Mouse (Mus musculus): ENCODE measurements around the gene Snrnp25. TPM values are rescaled to one million over a fixed set of nuclear protein-coding genes. Genes with fewer than 3 reads are reported as not detected.
A peak's percentile ranks its signal among the peaks of the same experiment; 100 is the strongest.

Snrnp25 gene
- 45.6 and 48.1 TPM in 2 replicates for polyA plus RNA-seq (2015; fragmentation: Nextera tagmentation; extraction: Ambion mirVana)

GRCm38 (mm10) chr11:32205058-32205873 is at the start of gene Snrnp25:
Snrnp25 (plus strand) TSS chr11:32205415.
- Histone ChIP-seq H3K27me3 (no peaks in the 10 kb centered on the region), H3K27ac (peak within 1 kb of the TSS; percentile 17; the same call in 1 of the 2 replicates), H3K4me2 (peak within 1 kb of the TSS; percentile 70), H3K9me3 (no peaks in the 10 kb centered on the region), H3K36me3 (peaks cover 33% of the 10 kb centered on the region), H3K4me3 (peak within 1 kb of the TSS; percentile 59), H3K9ac (peak within 1 kb of the TSS; percentile 63), H3K4me1 (peaks cover 13% of the 10 kb centered on the region)
- under 1% methylated on average over 52 of the region's 52 CpGs for WGBS
- peak; percentile 100 for ATAC-seq (ENCODE audit: insufficient number of reproducible peaks, low FRiP score, low TSS enrichment, low read depth)

- no peak for ATAC-seq (ENCODE audit: insufficient number of reproducible peaks, low FRiP score, low TSS enrichment, low read depth)
- H3K27me3 ChIP-seq, result peaks cover 13% of the 10 kb centered on the region; the same call in 1 of the 2 replicates
- H3K4me2 ChIP-seq, result no peak overlapping the region
- no peak overlapping the region for H3K4me3 ChIP-seq
- no peaks in the 10 kb centered on the region for H3K9me3 ChIP-seq
- WGBS, result 70% methylated on average over 7 of the region's 7 CpGs
- no peak overlapping the region; the same call in 1 of the 2 replicates for H3K27ac ChIP-seq
- H3K4me1 ChIP-seq, result peaks cover 14% of the 10 kb centered on the region
- H3K36me3 ChIP-seq, result no peaks in the 10 kb centered on the region
- H3K9ac ChIP-seq, result no peak overlapping the region
Observed at GRCm38 (mm10) chr11:32156854-32157630, 48.2 kb upstream of the Snrnp25 start.

- no peak overlapping the region for H3K4me2 ChIP-seq
- no peaks in the 10 kb centered on the region for H3K36me3 ChIP-seq
- no peaks in the 10 kb centered on the region for H3K9me3 ChIP-seq
- peaks cover 17% of the 10 kb centered on the region for H3K4me1 ChIP-seq
- H3K27ac ChIP-seq, result no peak overlapping the region
- 50% methylated on average over 18 of the region's 18 CpGs for WGBS
- no peak overlapping the region for H3K4me3 ChIP-seq
- no peak for ATAC-seq (ENCODE audit: insufficient number of reproducible peaks, low FRiP score, low TSS enrichment, low read depth)
- peaks cover 13% of the 10 kb centered on the region; the same call in 1 of the 2 replicates for H3K27me3 ChIP-seq
- H3K9ac ChIP-seq, result no peak overlapping the region
Observed at GRCm38 (mm10) chr11:32157791-32158594, 47.2 kb upstream of the Snrnp25 start.

- Histone ChIP-seq H3K4me2 (no peak overlapping the region), H3K27ac (no peak overlapping the region), H3K4me3 (no peak overlapping the region), H3K27me3 (peaks cover 13% of the 10 kb centered on the region; the same call in 1 of the 2 replicates), H3K36me3 (no peaks in the 10 kb centered on the region), H3K4me1 (peaks cover 17% of the 10 kb centered on the region), H3K9me3 (no peaks in the 10 kb centered on the region), H3K9ac (no peak overlapping the region)
- WGBS, result 88% methylated on average over 3 of the region's 3 CpGs
- ATAC-seq (ENCODE audit: insufficient number of reproducible peaks, low FRiP score, low TSS enrichment, low read depth), result no peak
Observed at GRCm38 (mm10) chr11:32159176-32159575, 46.0 kb upstream of the Snrnp25 start.

DNA sequence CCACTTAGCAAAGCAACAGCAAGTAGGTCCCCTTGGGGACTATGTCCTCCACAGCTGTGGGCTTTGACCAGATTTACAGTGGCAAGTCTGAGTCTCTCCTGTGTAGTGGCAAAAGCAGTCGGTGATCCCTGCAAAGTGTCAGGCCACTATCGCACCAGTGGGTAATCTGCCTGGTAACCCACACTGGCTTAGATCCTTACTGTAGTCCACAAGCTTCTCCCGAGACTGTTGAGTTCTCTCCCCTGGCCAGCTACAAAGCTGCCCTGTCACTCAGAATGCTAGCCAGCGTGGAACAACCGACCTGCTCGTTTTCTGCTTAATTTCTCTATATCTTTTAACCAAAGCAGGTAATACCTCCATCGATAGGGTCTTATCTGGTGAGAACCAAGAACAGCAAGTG is 44.9 kb upstream of the Snrnp25 start:
- peaks cover 17% of the 10 kb centered on the region for H3K4me1 ChIP-seq
- 79% methylated on average over 7 of the region's 7 CpGs for WGBS

DNA sequence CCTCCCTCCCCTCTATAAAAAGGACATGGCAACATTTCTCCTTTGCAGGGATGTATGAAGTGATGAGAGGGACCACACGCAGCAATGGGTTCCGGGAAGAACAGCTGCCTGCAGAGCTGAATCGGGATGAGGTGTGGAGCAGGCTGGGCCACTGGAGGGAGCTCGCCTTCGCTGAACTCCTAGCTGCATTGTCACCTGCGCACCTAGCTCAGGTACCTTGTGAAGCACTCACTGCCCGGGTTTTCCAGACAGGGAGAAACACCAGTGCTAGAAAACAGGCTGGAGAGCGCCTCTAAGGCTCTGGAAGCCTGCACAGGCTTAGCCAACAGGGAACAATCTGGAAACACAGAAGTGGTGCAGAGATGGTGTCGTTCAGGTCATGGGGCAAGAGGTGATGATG is 43.7 kb upstream of the Snrnp25 start:
- Histone ChIP-seq H3K27me3 (peaks cover 13% of the 10 kb centered on the region; the same call in 1 of the 2 replicates), H3K9me3 (no peaks in the 10 kb centered on the region), H3K4me1 (peaks cover 17% of the 10 kb centered on the region), H3K27ac (no peak overlapping the region), H3K4me2 (peak overlapping the region; percentile 57), H3K4me3 (peak overlapping the region; percentile 27), H3K36me3 (no peaks in the 10 kb centered on the region), H3K9ac (no peak overlapping the region)
- no peak for ATAC-seq (ENCODE audit: insufficient number of reproducible peaks, low FRiP score, low TSS enrichment, low read depth)
- WGBS, result 9% methylated on average over 9 of the region's 9 CpGs

More for the DNA sequence above, 44.9 kb upstream of the Snrnp25 start:
- Histone ChIP-seq H3K9ac (no peak overlapping the region), H3K27me3 (peaks cover 13% of the 10 kb centered on the region; the same call in 1 of the 2 replicates), H3K36me3 (no peaks in the 10 kb centered on the region), H3K27ac (no peak overlapping the region), H3K9me3 (no peaks in the 10 kb centered on the region), H3K4me2 (no peak overlapping the region), H3K4me3 (no peak overlapping the region)
- no peak for ATAC-seq (ENCODE audit: insufficient number of reproducible peaks, low FRiP score, low TSS enrichment, low read depth)

DNA sequence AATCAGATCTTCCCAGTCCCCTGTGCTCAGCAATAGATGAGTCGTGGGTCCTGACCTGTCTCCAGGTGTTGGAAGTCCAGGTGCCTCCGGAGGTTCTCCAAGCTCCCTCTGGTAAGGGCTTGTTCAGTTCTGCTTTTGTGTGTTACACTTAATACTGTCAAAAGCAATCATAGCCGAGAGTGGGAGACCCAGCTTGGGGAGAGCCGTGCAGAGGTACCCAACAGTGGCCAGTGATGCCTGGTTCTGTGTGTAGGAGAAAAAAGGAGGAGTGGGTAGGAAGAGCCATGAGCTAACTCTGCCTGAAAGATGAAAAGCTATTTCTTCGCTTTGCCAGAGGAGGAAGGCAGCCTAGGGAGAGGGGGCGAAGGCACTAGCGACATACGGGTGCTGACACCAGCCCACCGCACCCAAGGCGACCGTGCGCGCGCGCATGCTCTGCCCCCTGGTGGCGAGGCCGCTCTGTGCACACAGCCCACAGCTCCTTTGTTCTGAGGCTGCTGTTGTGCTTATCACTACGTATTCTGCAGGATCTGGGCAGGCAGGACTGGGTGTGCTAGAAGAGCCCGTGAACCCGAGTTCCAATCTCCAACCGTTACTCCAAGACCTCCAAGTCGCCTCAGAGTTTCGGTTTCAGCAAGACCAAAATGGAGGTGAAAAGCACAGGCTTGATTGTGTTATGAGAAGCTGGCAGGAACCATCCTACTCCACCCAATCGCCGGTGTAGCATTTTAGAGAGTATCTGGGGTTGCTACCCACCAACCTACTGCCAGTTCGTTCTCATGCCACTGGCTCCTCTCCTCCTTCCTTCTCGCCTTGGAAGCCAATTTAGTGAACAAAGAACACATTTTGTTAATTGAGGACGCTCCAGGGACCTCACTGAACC is 43.1 kb upstream of the Snrnp25 start:
- H3K27me3 ChIP-seq, result peaks cover 13% of the 10 kb centered on the region; the same call in 1 of the 2 replicates
- H3K4me1 ChIP-seq, result peaks cover 17% of the 10 kb centered on the region
- WGBS, result 14% methylated on average over 28 of the region's 28 CpGs
- peak overlapping the region; percentile 27 for H3K4me3 ChIP-seq
- ATAC-seq (ENCODE audit: insufficient number of reproducible peaks, low FRiP score, low TSS enrichment, low read depth), result peak; percentile 74; the same call in 1 of the 2 replicates
- H3K27ac ChIP-seq, result no peak overlapping the region
- peak overlapping the region; percentile 57 for H3K4me2 ChIP-seq
- H3K9me3 ChIP-seq, result no peaks in the 10 kb centered on the region
- no peaks in the 10 kb centered on the region for H3K36me3 ChIP-seq
- H3K9ac ChIP-seq, result no peak overlapping the region

- Histone ChIP-seq H3K4me2 (no peak overlapping the region), H3K27ac (no peak overlapping the region), H3K9ac (no peak overlapping the region), H3K36me3 (no peaks in the 10 kb centered on the region), H3K4me3 (no peak overlapping the region), H3K27me3 (peaks cover 2% of the 10 kb centered on the region; the same call in 1 of the 2 replicates), H3K9me3 (no peaks in the 10 kb centered on the region), H3K4me1 (peaks cover 7% of the 10 kb centered on the region)
- no peak for ATAC-seq (ENCODE audit: insufficient number of reproducible peaks, low FRiP score, low TSS enrichment, low read depth)
- WGBS, result 72% methylated on average over 4 of the region's 4 CpGs
Observed at GRCm38 (mm10) chr11:32166683-32167082, 38.5 kb upstream of the Snrnp25 start.

DNA sequence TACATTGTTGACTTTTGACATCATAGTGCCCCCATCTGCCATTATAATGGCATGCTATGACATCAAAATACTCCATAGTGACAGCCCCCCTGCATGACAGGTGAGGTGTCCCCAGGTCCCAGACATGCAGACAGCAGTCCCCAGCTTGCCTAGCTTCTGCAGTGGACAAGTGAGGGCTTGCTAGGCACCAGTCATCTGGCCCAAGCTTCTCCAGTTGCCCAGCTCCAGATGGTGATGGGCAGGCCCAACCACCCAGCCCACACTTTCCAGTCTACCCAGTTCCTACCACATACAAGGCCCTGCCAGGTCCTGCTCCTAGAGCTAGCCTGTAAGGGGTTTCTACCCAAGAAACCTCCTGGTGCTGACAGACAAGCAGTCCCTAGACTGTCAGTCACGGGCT is 26.7 kb upstream of the Snrnp25 start:
- Histone ChIP-seq H3K27ac (no peak overlapping the region), H3K4me1 (no peaks in the 10 kb centered on the region), H3K4me3 (no peak overlapping the region), H3K27me3 (no peaks in the 10 kb centered on the region), H3K9me3 (no peaks in the 10 kb centered on the region), H3K9ac (no peak overlapping the region), H3K4me2 (no peak overlapping the region), H3K36me3 (no peaks in the 10 kb centered on the region)
- 79% methylated on average over 1 of the region's 1 CpGs for WGBS
- ATAC-seq (ENCODE audit: insufficient number of reproducible peaks, low FRiP score, low TSS enrichment, low read depth), result no peak

- WGBS, result 82% methylated on average over 4 of the region's 4 CpGs
Observed at GRCm38 (mm10) chr11:32181246-32181645, 24.0 kb upstream of the Snrnp25 start.

More at GRCm38 (mm10) chr11:32181246-32181645, 24.0 kb upstream of the Snrnp25 start:
- Histone ChIP-seq H3K4me1 (no peaks in the 10 kb centered on the region), H3K4me3 (no peak overlapping the region), H3K27ac (no peak overlapping the region), H3K9me3 (no peaks in the 10 kb centered on the region), H3K4me2 (no peak overlapping the region), H3K36me3 (no peaks in the 10 kb centered on the region), H3K9ac (no peak overlapping the region), H3K27me3 (no peaks in the 10 kb centered on the region)
- ATAC-seq (ENCODE audit: insufficient number of reproducible peaks, low FRiP score, low TSS enrichment, low read depth), result no peak

Measured in limb, embryonic 15.5 days (tissue).